Mouse (Mus musculus): ENCODE results near the gene 5330417C22Rik. TPM values are rescaled to one million over a fixed set of nuclear protein-coding genes. Genes with fewer than 3 reads are reported as not detected.
A peak's percentile ranks its signal among the peaks of the same experiment; 100 is the strongest.
"Not testable (repeated sequence)": the region's sequence is repeated elsewhere in the genome, so short reads cannot be mapped to it uniquely, and the experiment has no call there.

5330417C22Rik gene
- total and polyA plus RNA-seq, 2 experiments = 0.45 to 0.55 TPM

DNA sequence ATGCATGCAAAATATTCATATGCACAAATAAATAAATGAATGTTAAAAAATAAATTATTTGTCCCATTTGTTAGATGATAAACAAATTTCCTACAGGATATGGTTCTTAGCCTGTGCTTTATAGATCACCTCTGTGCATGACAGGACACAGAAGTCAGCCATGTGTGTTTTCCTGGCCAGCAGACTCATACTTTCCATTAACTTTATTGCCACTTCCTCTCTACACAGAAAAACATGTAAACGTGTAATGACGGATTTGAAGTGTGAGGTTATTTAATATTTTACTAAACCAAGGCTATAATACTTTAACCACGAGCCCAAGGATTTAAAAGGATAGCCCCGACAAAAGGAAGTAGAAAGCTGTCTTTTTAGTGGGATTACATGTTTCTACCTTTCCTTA is 32.4 kb downstream of the 5330417C22Rik start:
- WGBS = 72% methylated on average over 4 of the region's 4 CpGs
- DNase-seq (ENCODE audit: extremely low read depth, low read depth, low spot score) = no peak
- H3K4me3 ChIP-seq (ENCODE audit: insufficient read depth, low read depth, low read length) = no peak overlapping the region

DNA sequence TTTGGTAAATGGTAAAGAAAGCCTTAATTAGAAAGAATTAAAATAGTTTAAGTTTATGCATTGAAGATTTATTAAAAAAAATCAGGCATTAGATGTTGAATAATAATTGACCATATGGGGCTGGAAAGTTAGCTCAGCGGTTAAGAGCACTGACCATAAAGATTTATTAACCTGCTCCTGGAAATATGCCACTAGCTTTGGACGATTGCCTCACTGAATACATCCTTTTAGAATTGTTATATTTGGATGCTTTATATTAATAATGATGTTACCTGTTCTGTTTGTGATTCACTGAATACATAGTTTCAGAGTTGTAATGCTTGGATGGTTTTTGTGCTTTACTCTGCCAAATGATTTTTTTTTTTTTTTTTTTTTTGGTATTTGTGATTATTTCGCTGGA is 34.9 kb downstream of the 5330417C22Rik start:
- not testable (repeated sequence) for H3K27ac ChIP-seq (replicated peaks; ENCODE audit: insufficient read depth, low read depth, low read length); H3K36me3 ChIP-seq (ENCODE audit: control insufficient read depth, insufficient read depth, low read length); H3K27me3 ChIP-seq (ENCODE audit: control insufficient read depth, insufficient read depth, low read length); H3K4me3 ChIP-seq (ENCODE audit: insufficient read depth, low read depth, low read length); H3K79me2 ChIP-seq (ENCODE audit: control insufficient read depth, insufficient read depth, low read length); H3K4me1 ChIP-seq (ENCODE audit: control insufficient read depth, insufficient read depth, low read length); H3K9ac ChIP-seq (ENCODE audit: low read depth, low read length); DNase-seq (ENCODE audit: extremely low read depth, low read depth, low spot score)
- WGBS = 49% methylated on average over 3 of the region's 3 CpGs

More for the DNA sequence above, 32.4 kb downstream of the 5330417C22Rik start:
- TF ChIP-seq POLR2A (IDR thresholded peaks at IDR 0.05; ENCODE audit: extremely low read depth, insufficient read depth, low read length) (no peak), CTCF (IDR thresholded peaks at IDR 0.05; ENCODE audit: low read depth, low read length) (no peak)
- Histone ChIP-seq H3K4me1 (ENCODE audit: control insufficient read depth, insufficient read depth, low read length) (no peaks in the 10 kb centered on the region), H3K27me3 (ENCODE audit: control insufficient read depth, insufficient read depth, low read length) (no peaks in the 10 kb centered on the region), H3K9ac (ENCODE audit: low read depth, low read length) (no peak overlapping the region), H3K27ac (replicated peaks; ENCODE audit: insufficient read depth, low read depth, low read length) (no peak overlapping the region), H3K79me2 (ENCODE audit: control insufficient read depth, insufficient read depth, low read length) (no peaks in the 10 kb centered on the region), H3K36me3 (ENCODE audit: control insufficient read depth, insufficient read depth, low read length) (no peaks in the 10 kb centered on the region)

DNA sequence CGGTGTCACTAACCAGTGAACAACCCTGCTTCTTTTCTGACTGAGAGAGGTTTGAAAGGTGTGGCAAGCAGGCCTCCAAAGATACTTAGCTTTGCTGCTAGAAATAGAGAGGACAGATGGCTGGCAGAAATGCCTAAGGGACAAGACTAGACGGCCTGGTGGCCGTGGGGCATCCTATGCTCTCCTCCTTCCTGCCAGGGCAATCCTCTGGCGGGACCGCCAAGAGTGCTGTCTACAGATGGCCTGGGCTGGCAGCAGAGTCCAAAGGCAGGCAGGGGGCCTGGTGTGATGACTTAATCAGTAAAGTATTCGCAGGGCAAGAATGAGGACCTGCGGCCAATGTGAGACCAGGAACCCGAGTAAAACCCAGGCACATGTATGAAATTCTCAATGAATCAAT is 36.5 kb downstream of the 5330417C22Rik start:
- Histone ChIP-seq H3K9ac (ENCODE audit: low read depth, low read length) (no peak overlapping the region), H3K79me2 (ENCODE audit: control insufficient read depth, insufficient read depth, low read length) (no peaks in the 10 kb centered on the region), H3K36me3 (ENCODE audit: control insufficient read depth, insufficient read depth, low read length) (no peaks in the 10 kb centered on the region), H3K4me1 (ENCODE audit: control insufficient read depth, insufficient read depth, low read length) (peaks cover 2% of the 10 kb centered on the region; the same call in 1 of the 2 replicates), H3K27ac (replicated peaks; ENCODE audit: insufficient read depth, low read depth, low read length) (no peak overlapping the region), H3K4me3 (ENCODE audit: insufficient read depth, low read depth, low read length) (no peak overlapping the region), H3K27me3 (ENCODE audit: control insufficient read depth, insufficient read depth, low read length) (no peaks in the 10 kb centered on the region)
- no peak for DNase-seq (ENCODE audit: extremely low read depth, low read depth, low spot score)
- TF ChIP-seq CTCF (IDR thresholded peaks at IDR 0.05; ENCODE audit: low read depth, low read length) (no peak), POLR2A (IDR thresholded peaks at IDR 0.05; ENCODE audit: extremely low read depth, insufficient read depth, low read length) (no peak)
- 87% methylated on average over 8 of the region's 8 CpGs for WGBS

DNA sequence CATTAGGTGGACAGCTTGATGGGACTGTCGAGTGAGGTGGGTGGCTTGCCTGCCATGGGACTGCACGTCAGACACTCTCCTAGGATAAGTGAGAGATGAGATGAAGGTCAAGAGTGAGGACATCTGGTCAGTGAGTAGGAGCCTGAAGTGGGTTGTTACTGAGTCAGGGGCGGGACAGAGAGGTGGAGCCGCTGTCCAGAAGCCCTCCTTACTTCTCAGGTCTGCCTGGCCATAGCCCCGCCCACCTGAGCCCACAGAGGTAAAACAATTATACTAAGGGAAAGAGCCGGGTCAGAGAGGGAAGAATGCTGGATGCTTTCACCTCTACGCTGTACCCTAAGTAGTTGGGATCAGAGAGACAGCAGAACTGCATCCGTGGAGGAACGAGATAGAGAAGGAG is 38.7 kb downstream of the 5330417C22Rik start:
- peaks cover 3% of the 10 kb centered on the region; the same call in 1 of the 2 replicates for H3K4me1 ChIP-seq (ENCODE audit: control insufficient read depth, insufficient read depth, low read length)
- no peaks in the 10 kb centered on the region for H3K36me3 ChIP-seq (ENCODE audit: control insufficient read depth, insufficient read depth, low read length)
- 63% methylated on average over 9 of the region's 9 CpGs for WGBS

DNA sequence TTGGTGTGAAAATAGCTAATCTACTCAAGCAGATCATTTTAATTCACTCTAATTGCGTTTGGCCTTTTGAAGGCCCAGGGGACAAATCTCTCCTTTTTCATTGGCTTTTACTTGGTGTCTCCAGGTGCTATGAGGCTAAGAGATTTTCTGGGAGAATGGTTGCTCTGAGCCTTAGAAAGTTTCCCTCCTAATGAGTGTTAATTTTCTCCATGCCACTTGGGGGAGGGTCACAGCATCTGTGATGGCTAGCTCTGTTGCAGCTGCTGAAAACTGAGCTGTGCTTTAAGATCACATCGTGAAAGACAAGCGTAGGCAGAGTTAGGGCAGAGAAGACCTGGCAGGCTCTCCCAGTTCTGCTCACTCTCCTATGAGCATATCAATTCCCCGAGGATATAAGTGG is 40.9 kb downstream of the 5330417C22Rik start:
- Histone ChIP-seq H3K4me3 (ENCODE audit: insufficient read depth, low read depth, low read length) (no peak overlapping the region), H3K4me1 (ENCODE audit: control insufficient read depth, insufficient read depth, low read length) (peaks cover 3% of the 10 kb centered on the region; the same call in 1 of the 2 replicates), H3K79me2 (ENCODE audit: control insufficient read depth, insufficient read depth, low read length) (no peaks in the 10 kb centered on the region), H3K27ac (replicated peaks; ENCODE audit: insufficient read depth, low read depth, low read length) (peak overlapping the region; percentile 26; the same call in 1 of the 2 replicates), H3K27me3 (ENCODE audit: control insufficient read depth, insufficient read depth, low read length) (no peaks in the 10 kb centered on the region), H3K9ac (ENCODE audit: low read depth, low read length) (no peak overlapping the region), H3K36me3 (ENCODE audit: control insufficient read depth, insufficient read depth, low read length) (no peaks in the 10 kb centered on the region)
- DNase-seq (ENCODE audit: extremely low read depth, low read depth, low spot score) = no peak
- WGBS = 65% methylated on average over 4 of the region's 4 CpGs
- no peak for TF ChIP-seq POLR2A (IDR thresholded peaks at IDR 0.05; ENCODE audit: extremely low read depth, insufficient read depth, low read length)
- no peak for TF ChIP-seq CTCF (IDR thresholded peaks at IDR 0.05; ENCODE audit: low read depth, low read length)

More for the DNA sequence above, 38.7 kb downstream of the 5330417C22Rik start:
- DNase-seq (ENCODE audit: extremely low read depth, low read depth, low spot score) = no peak
- Histone ChIP-seq H3K4me3 (ENCODE audit: insufficient read depth, low read depth, low read length) (no peak overlapping the region), H3K79me2 (ENCODE audit: control insufficient read depth, insufficient read depth, low read length) (no peaks in the 10 kb centered on the region), H3K27ac (replicated peaks; ENCODE audit: insufficient read depth, low read depth, low read length) (no peak overlapping the region), H3K9ac (ENCODE audit: low read depth, low read length) (no peak overlapping the region), H3K27me3 (ENCODE audit: control insufficient read depth, insufficient read depth, low read length) (no peaks in the 10 kb centered on the region)
- no peak for TF ChIP-seq CTCF (IDR thresholded peaks at IDR 0.05; ENCODE audit: low read depth, low read length)
- TF ChIP-seq POLR2A (IDR thresholded peaks at IDR 0.05; ENCODE audit: extremely low read depth, insufficient read depth, low read length) = no peak

DNA sequence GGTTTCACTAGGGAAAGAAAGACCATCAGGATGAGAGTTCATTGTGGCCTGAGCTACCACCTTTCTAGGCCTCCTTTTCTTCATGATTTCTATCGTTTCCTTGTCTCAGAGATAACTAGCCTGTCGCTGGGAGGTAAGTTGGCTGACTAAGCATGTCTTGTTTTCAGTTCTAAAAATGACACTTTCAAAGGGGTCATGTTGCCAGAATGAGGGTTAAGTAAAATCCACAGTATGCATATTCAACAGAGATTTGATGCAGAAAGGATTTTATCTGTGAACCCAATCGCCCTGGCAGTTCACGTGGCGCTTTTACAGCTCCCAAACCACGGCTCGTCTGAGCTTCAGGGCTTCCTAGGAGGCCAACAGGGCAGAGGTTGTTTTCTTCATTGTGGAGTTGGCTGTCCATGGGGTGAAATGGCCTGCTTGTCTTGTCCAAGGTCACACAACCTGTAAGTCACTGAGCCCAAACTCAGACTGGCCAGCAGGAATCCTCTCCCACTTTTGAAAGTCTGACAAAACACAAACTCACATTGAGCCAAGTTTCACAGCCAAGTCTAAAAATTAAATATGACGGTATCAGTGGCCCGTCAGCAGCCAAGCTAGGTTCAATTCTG is 41.4 kb downstream of the 5330417C22Rik start:
- H3K4me3 ChIP-seq (ENCODE audit: insufficient read depth, low read depth, low read length) = no peak overlapping the region
- TF ChIP-seq CTCF (IDR thresholded peaks at IDR 0.05; ENCODE audit: low read depth, low read length) (no peak), POLR2A (IDR thresholded peaks at IDR 0.05; ENCODE audit: extremely low read depth, insufficient read depth, low read length) (no peak)
- H3K4me1 ChIP-seq (ENCODE audit: control insufficient read depth, insufficient read depth, low read length) = peaks cover 3% of the 10 kb centered on the region; the same call in 1 of the 2 replicates
- H3K36me3 ChIP-seq (ENCODE audit: control insufficient read depth, insufficient read depth, low read length) = no peaks in the 10 kb centered on the region
- no peaks in the 10 kb centered on the region for H3K79me2 ChIP-seq (ENCODE audit: control insufficient read depth, insufficient read depth, low read length)
- DNase-seq (ENCODE audit: extremely low read depth, low read depth, low spot score) = peak; percentile 92
- no peak overlapping the region for H3K9ac ChIP-seq (ENCODE audit: low read depth, low read length)
- no peaks in the 10 kb centered on the region for H3K27me3 ChIP-seq (ENCODE audit: control insufficient read depth, insufficient read depth, low read length)
- 42% methylated on average over 9 of the region's 9 CpGs for WGBS
- no peak overlapping the region; the same call in 1 of the 2 replicates for H3K27ac ChIP-seq (replicated peaks; ENCODE audit: insufficient read depth, low read depth, low read length)
